Mouse (Mus musculus) adrenal gland, postnatal 14 days (tissue): ENCODE measurements around the gene Add3. TPM values are rescaled to one million over a fixed set of nuclear protein-coding genes. Genes with fewer than 3 reads are reported as not detected.
"Not testable (repeated sequence)": the region's sequence is repeated elsewhere in the genome, so short reads cannot be mapped to it uniquely, and the experiment has no call there.

Source experiments
- DNase-seq: peaks from one replicate; pipeline ENCODE4 v3.0.0; 2021; ENCODE audit warnings: mixed read lengths
- total RNA-seq: library from RNA; stranded (reverse); gene quantifications from 2 replicates; pipeline ENCODE4 v1.2.3, GENCODE M21; 2021

Gene Add3
- total RNA-seq, 1 experiment from 2014 or later = 67.6 TPM

- no peak for DNase-seq
Observed at GRCm38 (mm10) chr19:53191867-53192487, 51.7 kb downstream of the Add3 start.

- DNase-seq = no peak
Observed at GRCm38 (mm10) chr19:53193190-53193589, 52.9 kb downstream of the Add3 start.

GRCm38 (mm10) chr19:53193964-53194582 is 53.8 kb downstream of the Add3 start:
- peak; percentile 39 for DNase-seq

- DNase-seq = no peak
Observed at GRCm38 (mm10) chr19:53194751-53195520, 54.7 kb downstream of the Add3 start.

- no peak for DNase-seq
Observed at GRCm38 (mm10) chr19:53196961-53197360, 56.7 kb downstream of the Add3 start.

GRCm38 (mm10) chr19:53197766-53198165 is 57.5 kb downstream of the Add3 start:
- no peak for DNase-seq

- DNase-seq = peak; percentile 34
Observed at GRCm38 (mm10) chr19:53198706-53199572, 58.7 kb downstream of the Add3 start.

- no peak for DNase-seq
Observed at GRCm38 (mm10) chr19:53199711-53200110, 59.5 kb downstream of the Add3 start.

GRCm38 (mm10) chr19:53202116-53202515 is 61.9 kb downstream of the Add3 start:
- DNase-seq = no peak

- no peak for DNase-seq
Observed at GRCm38 (mm10) chr19:53206986-53207385, 66.7 kb downstream of the Add3 start.

GRCm38 (mm10) chr19:53208830-53209229 is 68.6 kb downstream of the Add3 start:
- DNase-seq = no peak

GRCm38 (mm10) chr19:53210251-53210650 is 70.0 kb downstream of the Add3 start:
- DNase-seq = no peak

- DNase-seq = no peak
Observed at GRCm38 (mm10) chr19:53215352-53215751, 75.1 kb downstream of the Add3 start.

- no peak for DNase-seq
Observed at GRCm38 (mm10) chr19:53216761-53217538, 76.7 kb downstream of the Add3 start.

- peak; percentile 46 for DNase-seq
Observed at GRCm38 (mm10) chr19:53217837-53218236, 77.6 kb downstream of the Add3 start.

GRCm38 (mm10) chr19:53219305-53219704 is 79.1 kb downstream of the Add3 start:
- peak; percentile 21 for DNase-seq

GRCm38 (mm10) chr19:53221186-53221585 is 80.9 kb downstream of the Add3 start:
- no peak for DNase-seq

- not testable (repeated sequence) for DNase-seq
Observed at GRCm38 (mm10) chr19:53225249-53226070, 85.2 kb downstream of the Add3 start.

GRCm38 (mm10) chr19:53226651-53227050 is 86.4 kb downstream of the Add3 start:
- DNase-seq = peak; percentile 48

GRCm38 (mm10) chr19:53228064-53228794 is 88.0 kb downstream of the Add3 start:
- no peak for DNase-seq
